Mouse (Mus musculus) layer of hippocampus, adult 2 months (tissue): ENCODE results near the gene Manea. TPM values are rescaled to one million over a fixed set of nuclear protein-coding genes. Genes with fewer than 3 reads are reported as not detected.
A peak's percentile ranks its signal among the peaks of the same experiment; 100 is the strongest.
"Not testable (repeated sequence)": the region's sequence is repeated elsewhere in the genome, so short reads cannot be mapped to it uniquely, and the experiment has no call there.

Source experiments
- DNase-seq, 2 experiments: peaks; one replicate each; pipeline ENCODE4 v3.0.0; 2022; ENCODE audit warnings: low spot score in 2 of 2
- H3K27ac ChIP-seq: fragments of 200-600 bp; 2 replicates; pipeline ENCODE4 v1.8.1; 2022
- H3K4me3 ChIP-seq: fragments of 200-600 bp; 2 replicates; pipeline ENCODE4 v1.8.1; 2022; ENCODE audit warnings: mild to moderate bottlenecking
- CTCF ChIP-seq: fragments of 200-600 bp; conservative IDR thresholded peaks from 2 replicates; pipeline ENCODE4 v1.8.1; 2022; ENCODE audit warnings: antibody characterized with exemption, mild to moderate bottlenecking, moderate library complexity
- long read RNA-seq, 2 experiments: library from polyadenylated mRNA; stranded (forward); transcript quantifications; one replicate each; pipeline ENCODE4 v2.0.0; 2021; ENCODE audit warnings: borderline mapping rate in 2 of 2
- total RNA-seq, 2 experiments: library from RNA; stranded (reverse); gene quantifications; 2 replicates each; pipeline ENCODE4 v1.2.3; 2021

Manea gene
- total RNA-seq: 10 to 100 TPM; 28.0 to 32.8 TPM
- long read RNA-seq, experiment 1, full-length matches to known transcripts: 19 of 22 reads
- long read RNA-seq, experiment 1, partial matches to known transcripts: 0 of 22 reads
- long read RNA-seq, experiment 1, other reads (novel, unspliced or antisense): 3 of 22 reads
- long read RNA-seq, experiment 2, full-length matches to known transcripts: 26 of 42 reads
- long read RNA-seq, experiment 2, partial matches to known transcripts: 4 of 42 reads
- long read RNA-seq, experiment 2, other reads (novel, unspliced or antisense): 12 of 42 reads

GRCm38 (mm10) chr4:26346443-26347106, at the start of gene Manea:
Manea (minus strand) TSS chr4:26346891.
- peak; percentile 86 to 87 for DNase-seq
- H3K27ac ChIP-seq: peak within 1 kb of the TSS; percentile 87
- H3K4me3 ChIP-seq: peak within 1 kb of the TSS; percentile 89
- TF ChIP-seq CTCF: peak; percentile 49

- TF ChIP-seq CTCF: no peak
- peak; percentile 17 to 61 for DNase-seq
- no peak overlapping the region for H3K4me3 ChIP-seq
- H3K27ac ChIP-seq: no peak overlapping the region
Measured at GRCm38 (mm10) chr4:26354616-26355015, 7.9 kb upstream of the Manea start.

GRCm38 (mm10) chr4:26353643-26354231, 7.0 kb upstream of the Manea start:
- no peak for TF ChIP-seq CTCF
- DNase-seq: no peak
- H3K4me3 ChIP-seq: no peak overlapping the region
- peak overlapping the region; percentile 24; the same call in 1 of the 2 replicates for H3K27ac ChIP-seq

- H3K27ac ChIP-seq: peak overlapping the region; percentile 87; the same call in 1 of the 2 replicates
- DNase-seq: no peak
- TF ChIP-seq CTCF: no peak
- peak overlapping the region; percentile 89 for H3K4me3 ChIP-seq
Measured at GRCm38 (mm10) chr4:26347239-26347638, 548 bp upstream of the Manea start.

- no peak for DNase-seq
Measured at GRCm38 (mm10) chr4:26345741-26346442, 799 bp downstream of the Manea start.

GRCm38 (mm10) chr4:26345080-26345479, 1.6 kb downstream of the Manea start:
- H3K27ac ChIP-seq: no peak overlapping the region
- DNase-seq: no peak
- H3K4me3 ChIP-seq: peak overlapping the region; percentile 89; the same call in 1 of the 2 replicates
- TF ChIP-seq CTCF: no peak

More at GRCm38 (mm10) chr4:26345741-26346442, 799 bp downstream of the Manea start:
- peak overlapping the region; percentile 87 for H3K27ac ChIP-seq
- no peak for TF ChIP-seq CTCF
- H3K4me3 ChIP-seq: peak overlapping the region; percentile 89

- H3K27ac ChIP-seq: no peak overlapping the region
- no peak overlapping the region for H3K4me3 ChIP-seq
- no peak for TF ChIP-seq CTCF
- DNase-seq: no peak
Measured at GRCm38 (mm10) chr4:26342346-26342745, 4.3 kb downstream of the Manea start.

GRCm38 (mm10) chr4:26338604-26339003, 8.1 kb downstream of the Manea start:
- TF ChIP-seq CTCF: no peak
- Histone ChIP-seq H3K4me3 (no peak overlapping the region), H3K27ac (no peak overlapping the region)
- DNase-seq: no peak

- no peak overlapping the region for H3K4me3 ChIP-seq
- no peak overlapping the region for H3K27ac ChIP-seq
- TF ChIP-seq CTCF: no peak
- DNase-seq: no peak
Measured at GRCm38 (mm10) chr4:26336563-26336962, 10.1 kb downstream of the Manea start.

GRCm38 (mm10) chr4:26304731-26305130, 42.0 kb downstream of the Manea start:
- H3K4me3 ChIP-seq, H3K27ac ChIP-seq, DNase-seq: not testable (repeated sequence)

- Histone ChIP-seq H3K4me3 (no peak overlapping the region), H3K27ac (peak overlapping the region; percentile 33; the same call in 1 of the 2 replicates)
- DNase-seq: no peak
- TF ChIP-seq CTCF: no peak
Measured at GRCm38 (mm10) chr4:26277112-26277716, 69.5 kb downstream of the Manea start.

- no peak overlapping the region for H3K4me3 ChIP-seq
- peak in 1 of 2 experiments; percentile 9 for DNase-seq
- peak overlapping the region; percentile 39; the same call in 1 of the 2 replicates for H3K27ac ChIP-seq
- TF ChIP-seq CTCF: no peak
Measured at GRCm38 (mm10) chr4:26276264-26276663, 70.4 kb downstream of the Manea start.
